Mouse (Mus musculus): ENCODE data around the gene Smad3. TPM values are rescaled to one million over a fixed set of nuclear protein-coding genes. Genes with fewer than 3 reads are reported as not detected.
A peak's percentile ranks its signal among the peaks of the same experiment; 100 is the strongest.

The Smad3 gene
- polyA plus RNA-seq, 1 experiment from 2014 or later: 17.5 TPM

GRCm38 (mm10) chr9:63682301-63682700, 75.5 kb downstream of the Smad3 start:
- WGBS: 51% methylated on average over 9 of the region's 9 CpGs
- Histone ChIP-seq H3K27me3 (replicated peaks) (no peaks in the 10 kb centered on the region), H3K4me2 (no peak overlapping the region), H3K4me3 (replicated peaks) (no peak overlapping the region), H3K9ac (no peak overlapping the region), H3K9me3 (no peaks in the 10 kb centered on the region), H3K27ac (no peak overlapping the region), H3K36me3 (no peaks in the 10 kb centered on the region), H3K4me1 (peaks cover 17% of the 10 kb centered on the region)
- ATAC-seq (ENCODE audit: insufficient read depth, low FRiP score, low read depth): 0 out of 2 replicates have a peak, but pooled peaks have one; percentile 23

GRCm38 (mm10) chr9:63678076-63678475, 79.7 kb downstream of the Smad3 start:
- Histone ChIP-seq H3K9ac (no peak overlapping the region), H3K27me3 (replicated peaks) (no peaks in the 10 kb centered on the region), H3K4me3 (replicated peaks) (no peak overlapping the region), H3K4me2 (no peak overlapping the region), H3K4me1 (peaks cover 26% of the 10 kb centered on the region), H3K27ac (peak overlapping the region; percentile 4; the same call in 1 of the 2 replicates), H3K9me3 (no peaks in the 10 kb centered on the region), H3K36me3 (no peaks in the 10 kb centered on the region)
- 91% methylated on average over 1 of the region's 1 CpGs for WGBS
- ATAC-seq (ENCODE audit: insufficient read depth, low FRiP score, low read depth): no peak

- WGBS: 41% methylated on average over 3 of the region's 3 CpGs
- no peak overlapping the region for H3K4me2 ChIP-seq
- H3K4me3 ChIP-seq (replicated peaks): no peak overlapping the region
- H3K36me3 ChIP-seq: no peaks in the 10 kb centered on the region
- no peak overlapping the region for H3K9ac ChIP-seq
- H3K27me3 ChIP-seq (replicated peaks): no peaks in the 10 kb centered on the region
- H3K4me1 ChIP-seq: peaks cover 31% of the 10 kb centered on the region
- 0 out of 2 replicates have a peak overlapping the region, but pooled peaks have one; percentile 4 for H3K27ac ChIP-seq
- ATAC-seq (ENCODE audit: insufficient read depth, low FRiP score, low read depth): no peak
- no peaks in the 10 kb centered on the region for H3K9me3 ChIP-seq
Measured at GRCm38 (mm10) chr9:63677621-63678020, 80.2 kb downstream of the Smad3 start.

- 70% methylated on average over 10 of the region's 10 CpGs for WGBS
- Histone ChIP-seq H3K4me1 (peaks cover 32% of the 10 kb centered on the region), H3K9ac (no peak overlapping the region), H3K4me2 (no peak overlapping the region), H3K9me3 (no peaks in the 10 kb centered on the region), H3K36me3 (no peaks in the 10 kb centered on the region), H3K27me3 (replicated peaks) (no peaks in the 10 kb centered on the region), H3K27ac (no peak overlapping the region), H3K4me3 (replicated peaks) (no peak overlapping the region)
- 0 out of 2 replicates have a peak, but pooled peaks have one; percentile 21 for ATAC-seq (ENCODE audit: insufficient read depth, low FRiP score, low read depth)
Measured at GRCm38 (mm10) chr9:63674613-63675012, 83.2 kb downstream of the Smad3 start.

GRCm38 (mm10) chr9:63673494-63673805, 84.3 kb downstream of the Smad3 start:
- no peak overlapping the region for H3K9ac ChIP-seq
- no peak overlapping the region for H3K4me2 ChIP-seq
- no peak overlapping the region for H3K4me3 ChIP-seq (replicated peaks)
- peaks cover 27% of the 10 kb centered on the region for H3K4me1 ChIP-seq
- H3K9me3 ChIP-seq: no peaks in the 10 kb centered on the region
- WGBS: 78% methylated on average over 3 of the region's 3 CpGs
- H3K27ac ChIP-seq: peak overlapping the region; percentile 61; the same call in 1 of the 2 replicates
- no peaks in the 10 kb centered on the region for H3K36me3 ChIP-seq
- no peaks in the 10 kb centered on the region for H3K27me3 ChIP-seq (replicated peaks)
- no peak for ATAC-seq (ENCODE audit: insufficient read depth, low FRiP score, low read depth)

- peaks cover 25% of the 10 kb centered on the region for H3K4me1 ChIP-seq
- no peak overlapping the region for H3K4me2 ChIP-seq
- peak overlapping the region; percentile 61 for H3K27ac ChIP-seq
- no peaks in the 10 kb centered on the region for H3K36me3 ChIP-seq
- no peak overlapping the region for H3K4me3 ChIP-seq (replicated peaks)
- H3K9me3 ChIP-seq: no peaks in the 10 kb centered on the region
- 55% methylated on average over 8 of the region's 8 CpGs for WGBS
- no peak overlapping the region for H3K9ac ChIP-seq
- no peak for ATAC-seq (ENCODE audit: insufficient read depth, low FRiP score, low read depth)
- H3K27me3 ChIP-seq (replicated peaks): no peaks in the 10 kb centered on the region
Measured at GRCm38 (mm10) chr9:63672797-63673493, 84.8 kb downstream of the Smad3 start.

GRCm38 (mm10) chr9:63669816-63670215, 88.0 kb downstream of the Smad3 start:
- H3K4me1 ChIP-seq: peaks cover 47% of the 10 kb centered on the region
- 96% methylated on average over 7 of the region's 7 CpGs for WGBS

GRCm38 (mm10) chr9:63668621-63669020, 89.2 kb downstream of the Smad3 start:
- H3K27ac ChIP-seq: no peak overlapping the region

More at GRCm38 (mm10) chr9:63669816-63670215, 88.0 kb downstream of the Smad3 start:
- Histone ChIP-seq H3K27ac (no peak overlapping the region), H3K4me2 (no peak overlapping the region), H3K9me3 (no peaks in the 10 kb centered on the region), H3K9ac (no peak overlapping the region), H3K27me3 (replicated peaks) (no peaks in the 10 kb centered on the region), H3K36me3 (0 out of 2 replicates have a peak, but pooled peaks cover 4% of the 10 kb centered on the region), H3K4me3 (replicated peaks) (no peak overlapping the region)
- ATAC-seq (ENCODE audit: insufficient read depth, low FRiP score, low read depth): no peak

GRCm38 (mm10) chr9:63667373-63667724, 90.4 kb downstream of the Smad3 start:
- H3K4me1 ChIP-seq: peaks cover 36% of the 10 kb centered on the region
- WGBS: 82% methylated on average over 8 of the region's 8 CpGs
- H3K9ac ChIP-seq: no peak overlapping the region
- no peak for ATAC-seq (ENCODE audit: insufficient read depth, low FRiP score, low read depth)
- H3K4me2 ChIP-seq: no peak overlapping the region
- H3K27ac ChIP-seq: no peak overlapping the region
- 0 out of 2 replicates have a peak, but pooled peaks cover 9% of the 10 kb centered on the region for H3K36me3 ChIP-seq
- no peaks in the 10 kb centered on the region for H3K27me3 ChIP-seq (replicated peaks)
- H3K9me3 ChIP-seq: no peaks in the 10 kb centered on the region
- H3K4me3 ChIP-seq (replicated peaks): no peak overlapping the region

More at GRCm38 (mm10) chr9:63668621-63669020, 89.2 kb downstream of the Smad3 start:
- no peak overlapping the region for H3K4me2 ChIP-seq
- H3K9me3 ChIP-seq: no peaks in the 10 kb centered on the region
- 76% methylated on average over 1 of the region's 1 CpGs for WGBS
- H3K9ac ChIP-seq: no peak overlapping the region
- ATAC-seq (ENCODE audit: insufficient read depth, low FRiP score, low read depth): no peak
- 0 out of 2 replicates have a peak, but pooled peaks cover 9% of the 10 kb centered on the region for H3K36me3 ChIP-seq
- H3K4me3 ChIP-seq (replicated peaks): no peak overlapping the region
- peaks cover 47% of the 10 kb centered on the region for H3K4me1 ChIP-seq
- H3K27me3 ChIP-seq (replicated peaks): no peaks in the 10 kb centered on the region

- peaks cover 13% of the 10 kb centered on the region; the same call in 1 of the 2 replicates for H3K36me3 ChIP-seq
- H3K4me2 ChIP-seq: no peak overlapping the region
- ATAC-seq (ENCODE audit: insufficient read depth, low FRiP score, low read depth): no peak
Measured at GRCm38 (mm10) chr9:63666612-63667372, 91.0 kb downstream of the Smad3 start.

GRCm38 (mm10) chr9:63664792-63665646, 92.8 kb downstream of the Smad3 start:
- Histone ChIP-seq H3K9ac (no peak overlapping the region), H3K36me3 (peaks cover 20% of the 10 kb centered on the region; the same call in 1 of the 2 replicates), H3K9me3 (no peaks in the 10 kb centered on the region), H3K4me3 (replicated peaks) (no peak overlapping the region), H3K27ac (peak overlapping the region; percentile 52), H3K4me1 (peaks cover 33% of the 10 kb centered on the region), H3K27me3 (replicated peaks) (no peaks in the 10 kb centered on the region), H3K4me2 (no peak overlapping the region)
- ATAC-seq (ENCODE audit: insufficient read depth, low FRiP score, low read depth): peak; percentile 54; the same call in 1 of the 2 replicates
- 60% methylated on average over 13 of the region's 13 CpGs for WGBS

More at GRCm38 (mm10) chr9:63666612-63667372, 91.0 kb downstream of the Smad3 start:
- Histone ChIP-seq H3K27me3 (replicated peaks) (no peaks in the 10 kb centered on the region), H3K9ac (no peak overlapping the region), H3K9me3 (no peaks in the 10 kb centered on the region), H3K4me3 (replicated peaks) (no peak overlapping the region), H3K4me1 (peaks cover 33% of the 10 kb centered on the region), H3K27ac (0 out of 2 replicates have a peak overlapping the region, but pooled peaks have one; percentile 17)
- 58% methylated on average over 18 of the region's 18 CpGs for WGBS

Measured in stomach, embryonic 15.5 days (tissue).